Mouse (Mus musculus) layer of hippocampus, adult 9-11 months (tissue): ENCODE measurements around the gene Ccdc85b.
A peak's percentile ranks its signal among the peaks of the same experiment; 100 is the strongest.
"Not testable (repeated sequence)": the region's sequence is repeated elsewhere in the genome, so short reads cannot be mapped to it uniquely, and the experiment has no call there.

Experiments
- DNase-seq: peaks from one replicate; pipeline ENCODE4 v3.0.0; 2022

Ccdc85b gene

DNA sequence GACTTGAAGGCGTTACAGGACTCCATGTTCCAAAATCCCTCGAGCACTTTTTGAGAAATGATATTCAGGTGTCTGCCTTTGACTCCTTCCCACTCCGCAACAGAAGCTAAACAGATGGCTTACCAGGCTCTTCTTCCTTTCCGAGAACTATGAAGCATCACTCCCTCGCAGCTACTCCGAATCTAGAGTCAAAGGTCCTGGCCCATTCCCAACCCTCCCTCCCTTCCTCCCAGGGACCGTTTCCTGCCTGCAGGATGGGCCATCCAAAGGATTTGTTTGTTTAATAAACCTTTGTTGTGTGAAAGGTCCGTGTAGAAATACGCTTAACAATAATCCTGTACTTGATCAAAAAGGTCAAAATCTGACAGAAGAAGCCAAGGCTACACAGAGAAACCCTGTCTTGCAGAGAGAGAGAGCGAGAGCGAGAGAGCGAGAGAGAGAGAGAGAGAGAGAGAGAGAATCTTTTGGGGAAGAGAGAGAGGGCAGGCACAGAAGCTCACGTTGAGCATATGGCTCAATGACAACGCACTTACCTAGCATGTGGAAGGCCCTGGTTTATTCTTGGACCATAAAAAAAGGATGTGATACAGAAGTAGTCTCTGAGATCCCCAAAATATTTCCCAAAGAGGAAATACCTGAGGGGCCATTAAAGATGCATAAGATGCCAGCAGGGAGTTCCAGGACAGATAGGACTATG, at the start of gene Ccdc85b:
Ccdc85b (minus strand) TSS at position 149 of the 697 bp plus-strand sequence.
- no peak for DNase-seq

DNA sequence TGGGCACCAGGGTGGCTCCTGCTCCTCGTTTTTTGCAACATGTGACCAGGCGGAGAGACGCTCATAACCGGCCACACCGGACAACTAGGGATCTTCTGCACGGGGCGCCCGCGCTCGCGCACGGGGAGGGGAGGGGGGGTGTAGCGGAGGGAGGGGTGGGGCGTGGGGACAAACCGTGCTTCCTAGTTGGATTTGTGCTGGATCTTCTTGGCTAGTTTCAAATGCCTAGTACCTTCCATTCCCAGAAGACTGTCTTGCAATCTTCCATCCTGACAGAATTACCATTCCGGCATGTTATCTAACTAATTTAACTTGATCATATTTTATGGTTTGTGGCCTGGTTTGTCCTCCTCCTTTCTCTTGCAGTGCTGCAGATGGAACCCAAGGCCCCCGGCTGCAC, 46.0 kb upstream of the Ccdc85b start, which contains the start of gene 1700020D05Rik:
1700020D05Rik (minus strand) TSS at position 101 of the 400 bp plus-strand sequence.
- DNase-seq, result no peak

DNA sequence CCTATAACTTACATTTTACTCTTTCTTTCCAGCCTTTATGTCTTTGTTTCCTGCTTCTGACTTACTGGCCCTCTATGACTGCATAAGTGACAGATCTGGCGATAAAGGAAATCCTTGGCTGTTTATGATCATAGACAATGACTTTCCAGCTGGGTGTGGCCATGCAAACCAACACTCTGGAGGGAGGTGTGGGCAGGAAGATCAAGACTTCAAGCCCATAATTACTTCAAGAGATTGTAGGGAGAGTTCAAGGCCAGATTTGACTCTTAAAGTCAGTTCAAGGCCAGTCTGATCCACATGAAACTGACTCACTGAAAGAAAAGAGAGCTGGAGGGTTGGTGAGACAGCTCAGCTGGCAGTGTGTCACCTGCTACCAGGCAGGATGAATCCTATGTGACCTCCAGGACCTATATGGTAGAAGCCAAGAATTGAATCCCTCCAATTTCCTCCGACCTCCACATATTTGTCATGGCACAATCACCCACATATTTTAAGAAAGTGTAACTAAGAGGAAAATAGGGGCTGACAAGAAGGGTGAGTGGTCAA, 42.7 kb upstream of the Ccdc85b start:
- DNase-seq, result no peak

DNA sequence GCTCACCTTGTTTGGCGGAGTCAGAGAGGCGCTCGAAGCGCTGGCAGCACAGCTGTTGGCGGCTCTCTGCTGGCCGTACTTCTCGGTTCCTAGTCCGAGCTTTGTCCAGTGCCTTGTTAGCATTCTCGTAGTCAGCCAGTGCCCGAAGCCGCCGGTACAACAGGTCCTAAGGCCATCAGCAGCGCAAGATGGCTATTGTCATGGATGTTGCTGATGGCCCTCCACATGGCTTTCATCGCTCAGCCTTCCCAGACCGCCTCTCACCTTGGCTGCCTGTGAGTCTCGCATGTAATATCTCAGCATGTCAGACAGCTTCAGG, 38.3 kb upstream of the Ccdc85b start:
- no peak for DNase-seq

DNA sequence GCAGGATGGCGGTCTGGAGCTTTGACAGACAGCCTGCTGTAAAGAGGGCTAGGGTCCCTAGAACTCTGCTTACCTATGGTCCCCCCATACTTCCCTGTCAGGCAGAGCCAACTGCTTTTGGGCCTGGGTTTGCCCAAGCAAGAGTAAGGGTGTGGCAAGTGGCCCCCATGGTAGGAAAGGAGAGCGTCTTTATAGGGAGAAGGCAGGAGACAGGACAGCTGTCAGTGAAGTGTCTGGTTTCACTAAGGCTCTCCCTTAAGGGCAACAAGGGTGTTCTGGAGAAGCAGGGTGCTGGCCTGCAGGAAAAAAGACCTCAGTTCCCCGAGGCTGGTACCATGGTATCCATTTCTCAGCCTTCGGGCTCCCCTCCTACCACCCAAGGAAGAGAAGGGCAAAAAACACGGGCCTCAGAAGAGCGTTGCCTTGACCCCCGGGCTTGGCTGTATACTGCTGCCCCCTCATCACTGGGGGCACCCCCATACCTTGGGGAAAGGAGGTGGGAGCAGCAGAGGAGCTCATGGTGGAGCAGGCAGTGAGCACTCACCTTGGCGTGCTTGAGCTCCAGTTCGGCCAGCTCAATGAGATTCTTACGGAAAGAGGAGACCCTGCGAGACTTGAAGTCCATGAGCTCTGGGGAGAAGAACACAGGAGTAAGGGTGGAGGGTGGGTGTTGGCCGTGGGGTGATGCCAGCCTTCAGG, 37.8 kb upstream of the Ccdc85b start:
- no peak for DNase-seq

DNA sequence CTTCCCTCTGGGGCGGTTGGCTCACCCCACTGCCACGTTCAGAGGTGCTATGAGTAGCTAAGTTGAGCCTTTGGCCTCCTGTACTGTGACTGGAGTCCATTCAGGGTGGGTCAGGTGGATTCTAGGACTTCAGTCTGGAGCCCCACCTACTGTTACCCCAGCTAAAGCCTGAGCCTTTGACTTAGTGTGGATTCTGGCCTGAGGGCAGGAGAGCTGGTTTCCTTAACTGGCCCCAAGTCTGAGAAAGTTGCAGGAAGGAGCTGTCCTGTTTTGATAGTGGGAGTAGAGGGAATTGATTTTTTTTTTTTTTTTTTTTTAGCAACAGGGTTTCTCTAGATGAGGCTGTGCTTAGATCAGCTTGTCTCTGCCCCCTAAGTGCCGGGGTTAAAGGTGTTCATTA, 36.6 kb upstream of the Ccdc85b start:
- no peak for DNase-seq

DNA sequence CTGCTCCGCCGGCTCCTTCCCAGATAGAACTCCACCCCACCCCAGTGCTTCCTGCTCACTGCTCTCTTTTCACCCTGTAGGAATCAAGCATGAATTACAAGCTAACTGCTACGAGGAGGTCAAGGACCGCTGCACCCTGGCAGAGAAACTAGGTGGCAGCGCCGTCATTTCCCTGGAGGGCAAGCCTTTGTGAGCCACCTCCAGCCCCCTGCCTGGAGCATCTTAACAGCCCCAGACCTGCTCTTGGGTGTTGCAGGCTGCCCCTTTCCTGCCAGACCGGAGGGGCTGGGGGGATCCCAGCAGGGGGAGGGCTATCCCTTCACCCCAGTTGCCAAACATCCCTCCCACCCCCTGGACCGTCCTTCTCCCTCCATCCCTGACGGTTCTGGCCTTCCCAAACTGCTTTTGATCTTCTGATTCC, 35.6 kb upstream of the Ccdc85b start:
- not testable (repeated sequence) for DNase-seq

DNA sequence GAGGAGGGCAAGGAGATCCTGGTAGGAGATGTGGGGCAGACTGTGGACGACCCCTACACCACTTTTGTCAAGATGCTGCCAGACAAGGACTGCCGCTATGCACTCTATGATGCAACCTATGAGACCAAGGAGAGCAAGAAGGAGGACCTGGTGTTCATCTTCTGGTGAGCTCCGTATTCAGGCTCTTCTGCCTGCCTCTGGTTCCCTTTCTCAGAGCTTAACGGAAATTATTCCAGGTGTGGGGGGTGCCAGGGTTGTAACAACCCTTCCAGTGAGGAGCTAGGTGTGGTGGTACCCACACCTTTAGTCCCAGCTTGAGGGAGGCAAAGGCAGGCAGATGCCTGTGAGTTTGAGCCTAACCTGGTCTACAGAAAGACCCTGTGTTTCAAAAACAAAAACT, 34.9 kb upstream of the Ccdc85b start:
- no peak for DNase-seq

DNA sequence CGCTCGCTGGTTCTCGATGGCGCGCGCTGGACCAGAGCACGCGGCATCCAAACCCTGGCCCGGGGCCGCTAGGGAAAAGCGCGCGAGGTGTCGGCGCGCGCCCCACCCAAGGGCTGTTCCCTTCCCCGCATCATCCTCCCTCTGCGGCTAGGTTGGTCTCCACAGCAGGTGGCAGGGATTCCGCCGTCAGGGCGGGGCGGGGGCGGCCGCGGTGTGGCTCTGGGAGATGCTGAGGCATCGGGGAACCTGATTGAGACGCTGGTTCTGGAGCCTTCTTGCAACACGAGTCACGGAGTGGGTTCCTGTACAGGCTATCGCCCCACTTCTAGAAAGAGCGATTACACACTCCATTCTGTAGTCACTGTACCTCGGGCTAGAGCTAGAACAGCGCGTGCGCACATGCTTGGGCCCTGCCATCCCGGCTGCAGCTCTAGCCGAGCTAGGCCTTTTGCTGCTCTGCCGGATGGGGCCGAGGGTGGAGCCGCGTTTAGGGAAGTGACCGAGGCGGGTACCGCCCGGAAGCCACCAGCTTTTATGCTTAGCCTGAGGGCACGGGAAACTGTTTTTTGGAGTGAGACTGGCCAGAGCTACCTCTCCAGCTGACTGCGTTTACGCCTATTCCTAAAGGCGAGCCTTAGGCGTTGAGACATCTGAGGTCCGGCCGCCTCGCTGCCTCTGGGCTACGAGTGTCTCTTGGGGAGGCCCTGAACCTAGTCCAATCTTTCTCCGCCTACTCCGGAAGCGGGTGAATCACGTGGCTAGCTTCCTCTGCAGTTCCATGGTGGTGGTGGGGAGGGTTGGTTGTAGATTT, 33.4 kb upstream of the Ccdc85b start:
- peak; percentile 87 for DNase-seq

DNA sequence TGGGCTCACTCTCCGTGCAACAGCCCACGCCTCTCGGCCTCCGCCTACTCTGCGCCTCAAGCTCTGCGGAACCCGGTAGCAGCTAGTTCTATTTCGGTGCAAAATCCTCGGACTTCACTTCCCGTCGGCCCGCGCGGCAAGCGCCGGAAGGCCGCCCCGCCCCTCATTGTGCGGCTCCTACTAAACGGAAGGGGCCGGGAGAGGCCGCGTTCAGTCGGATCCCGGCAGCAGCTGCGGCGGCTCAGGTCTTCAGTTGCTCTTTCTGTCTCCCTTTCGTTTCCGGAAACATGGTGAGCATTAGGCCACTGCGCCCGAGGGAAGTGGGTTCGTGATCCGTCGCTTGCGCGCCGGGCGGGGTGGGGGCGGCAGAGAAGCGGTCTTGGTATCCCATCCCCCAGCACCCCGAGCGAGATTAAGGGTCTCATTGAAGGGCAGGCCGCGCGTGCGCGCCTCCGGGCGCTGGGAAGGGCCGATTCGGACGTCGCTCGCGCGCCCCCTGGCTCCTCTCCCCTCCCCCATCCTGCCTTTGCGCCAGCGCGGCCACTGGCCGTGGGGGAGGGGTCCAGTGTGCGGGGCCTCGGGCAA, 32.7 kb upstream of the Ccdc85b start, which contains the start of gene Cfl1:
Cfl1 (plus strand) TSS at position 143 of the 585 bp plus-strand sequence.
- DNase-seq, result peak; percentile 96

DNA sequence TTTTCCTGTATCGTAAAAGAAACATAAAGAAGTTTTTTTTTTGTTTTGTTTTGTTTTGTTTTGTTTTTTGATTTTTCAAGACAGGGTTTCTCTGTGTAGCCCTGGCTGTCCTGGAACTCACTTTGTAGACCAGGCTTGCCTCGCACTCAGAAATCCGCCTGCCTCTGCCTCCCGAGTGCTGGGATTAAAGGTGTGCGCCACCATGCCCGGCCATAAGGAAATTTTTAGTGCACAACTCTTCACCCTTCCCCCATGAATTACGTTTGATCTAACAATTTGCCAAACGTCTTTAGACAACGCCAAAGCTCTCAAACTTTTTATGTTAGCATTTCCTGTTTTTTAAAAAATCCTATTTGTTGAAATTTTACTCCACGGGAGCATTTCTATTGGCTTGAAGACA, 32.0 kb upstream of the Ccdc85b start:
- not testable (repeated sequence) for DNase-seq

DNA sequence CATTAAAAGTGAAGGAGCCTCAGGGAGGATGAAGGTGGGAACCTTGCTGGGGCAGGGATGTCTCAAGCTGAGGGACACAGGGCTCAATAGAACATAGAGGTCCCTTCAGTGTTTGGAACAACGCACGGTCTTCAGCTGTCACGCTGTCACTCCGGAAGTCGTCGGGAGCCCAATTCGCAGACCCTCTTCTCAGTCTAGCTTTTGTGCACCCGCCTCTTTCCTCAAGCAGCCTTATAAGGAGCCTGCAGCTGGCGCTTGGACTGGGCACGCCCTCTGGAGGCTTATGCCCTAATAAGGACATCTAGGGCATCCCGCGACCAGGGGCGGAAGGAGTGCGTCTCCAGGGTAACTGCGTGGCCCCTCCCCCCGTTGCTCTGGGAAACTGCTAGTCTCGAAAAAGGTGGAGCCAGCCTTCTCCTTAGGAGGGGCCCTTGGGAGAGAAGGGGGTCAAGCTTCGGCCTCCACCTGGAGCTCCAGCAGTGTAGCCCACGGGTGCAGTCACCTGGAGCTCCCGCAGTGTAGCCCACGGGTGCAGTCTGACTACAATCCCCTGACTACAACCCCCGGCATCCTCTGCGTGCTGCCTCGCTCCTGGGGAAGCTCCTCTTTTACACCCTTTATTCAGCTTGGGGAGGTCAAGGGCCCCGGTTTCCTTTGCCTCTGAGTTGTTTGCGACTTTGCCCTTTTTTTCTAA, 31.3 kb upstream of the Ccdc85b start:
- peak; percentile 99 for DNase-seq

DNA sequence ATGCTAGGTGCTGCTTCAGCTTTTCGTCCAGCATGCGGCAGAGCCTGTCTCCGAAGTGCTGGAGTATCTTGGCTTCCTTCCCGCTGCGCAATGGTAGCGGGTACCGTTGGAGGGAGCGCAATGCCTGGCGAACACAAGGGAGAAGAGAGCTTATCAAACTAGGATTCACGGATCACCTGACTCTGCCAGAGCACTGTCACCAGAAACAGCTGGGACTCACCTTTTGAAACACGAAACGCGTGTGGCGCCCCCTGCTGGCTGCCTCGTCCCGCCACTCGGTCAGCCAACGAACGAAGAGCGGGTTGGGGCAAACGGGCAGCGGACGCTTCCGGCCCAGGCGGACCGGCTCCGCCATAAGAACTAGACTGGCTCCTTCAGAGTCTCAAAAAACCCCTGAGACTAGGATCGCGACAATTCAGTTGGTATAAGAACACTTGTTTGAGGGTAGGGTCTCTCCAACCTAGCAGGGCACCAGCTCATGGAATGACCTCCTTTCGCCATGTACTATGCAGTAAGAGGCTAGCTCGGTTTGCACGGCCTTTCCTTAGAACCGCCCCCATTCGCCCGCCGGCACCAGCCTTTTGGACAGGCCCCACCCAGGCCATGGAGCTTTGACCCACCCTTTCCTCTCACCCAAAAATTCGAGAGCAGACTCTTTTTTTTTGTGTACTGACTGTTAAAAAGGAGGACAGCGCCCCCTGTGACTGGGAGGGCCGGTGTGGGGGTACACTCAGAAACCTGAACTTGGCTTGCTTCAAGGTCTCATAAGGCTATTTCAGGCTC, 30.3 kb upstream of the Ccdc85b start, which contains the start of gene Mus81:
Mus81 (minus strand) TSS at position 635 of the 783 bp plus-strand sequence.
- DNase-seq, result peak; percentile 95

DNA sequence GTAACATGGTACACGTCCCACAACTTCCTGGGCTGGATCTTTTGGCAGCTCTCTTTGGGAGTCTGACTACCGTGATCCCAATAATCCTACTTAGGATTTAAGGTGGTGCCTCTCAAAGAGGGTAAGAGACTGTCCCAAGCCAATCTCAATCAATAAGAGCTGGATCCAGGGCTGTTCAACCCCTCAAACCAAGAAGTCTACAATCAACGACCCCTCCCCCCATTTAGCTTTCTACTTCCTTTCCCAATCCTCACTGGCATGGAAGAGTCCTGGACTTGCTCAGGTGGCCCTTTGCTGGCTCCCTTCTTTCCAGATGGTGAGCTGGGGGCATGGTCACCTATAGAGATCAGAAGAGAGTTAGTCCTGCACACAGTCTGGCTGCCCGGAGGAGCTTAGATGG, 29.1 kb upstream of the Ccdc85b start:
- no peak for DNase-seq

DNA sequence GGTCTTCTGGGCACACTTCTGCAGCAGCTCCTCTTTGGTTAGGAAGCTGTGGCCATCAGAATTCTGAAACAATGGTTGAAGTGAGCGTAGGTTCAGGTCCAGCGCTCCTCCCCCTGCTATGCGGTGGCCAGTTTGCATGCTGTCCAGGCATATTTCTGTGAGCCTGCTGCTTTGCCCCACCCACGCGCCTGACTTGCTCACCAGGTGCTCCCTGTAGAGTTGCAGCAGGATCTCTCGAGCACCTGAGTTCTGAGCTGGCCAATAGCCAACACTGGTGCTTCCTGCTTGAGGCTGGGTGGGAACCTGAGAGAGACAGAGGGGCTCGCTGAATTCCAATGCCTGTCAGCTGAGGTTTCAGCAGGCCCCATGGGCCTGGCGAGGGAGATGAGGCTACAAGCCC, 28.6 kb upstream of the Ccdc85b start:
- peak; percentile 52 for DNase-seq

DNA sequence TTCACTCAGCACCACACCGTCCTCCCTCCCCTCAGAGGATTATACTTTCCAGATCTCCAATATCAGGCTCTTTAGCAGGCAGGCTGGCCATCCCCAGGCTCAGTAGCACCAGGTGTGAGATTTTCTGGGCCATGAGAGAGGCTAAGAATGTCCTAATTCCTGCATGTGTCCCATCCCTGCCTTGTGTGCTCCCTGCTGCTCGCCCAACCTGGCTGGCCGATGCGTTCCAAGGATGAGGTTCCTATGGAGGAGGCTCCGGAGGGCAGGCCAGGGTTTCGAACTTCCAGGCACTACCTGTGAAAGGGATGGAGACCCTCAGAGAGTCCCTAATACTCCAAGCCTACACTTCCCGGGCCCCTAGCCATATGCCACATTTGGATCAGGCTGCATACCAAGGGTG, 28.1 kb upstream of the Ccdc85b start:
- DNase-seq, result no peak

DNA sequence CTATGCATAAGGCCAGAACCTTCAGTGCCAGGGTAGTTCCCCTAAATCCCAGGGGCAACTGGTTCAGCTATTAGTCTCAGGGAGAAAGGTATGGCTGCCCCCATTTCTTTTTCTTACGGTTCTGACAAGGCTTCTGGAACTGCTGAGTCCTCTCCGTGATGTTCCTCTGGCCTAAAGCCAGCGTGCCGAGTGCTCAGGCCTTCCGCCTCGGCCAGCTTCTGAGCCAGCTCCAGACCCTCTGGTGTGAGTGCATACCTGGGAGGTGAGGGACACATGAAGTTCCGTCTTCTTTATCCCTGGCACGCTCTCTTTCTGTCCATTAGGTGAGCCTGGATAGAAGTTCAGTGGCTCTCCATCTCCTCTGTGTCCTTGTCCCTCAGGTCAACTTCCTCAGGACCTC, 27.7 kb upstream of the Ccdc85b start:
- DNase-seq, result no peak

DNA sequence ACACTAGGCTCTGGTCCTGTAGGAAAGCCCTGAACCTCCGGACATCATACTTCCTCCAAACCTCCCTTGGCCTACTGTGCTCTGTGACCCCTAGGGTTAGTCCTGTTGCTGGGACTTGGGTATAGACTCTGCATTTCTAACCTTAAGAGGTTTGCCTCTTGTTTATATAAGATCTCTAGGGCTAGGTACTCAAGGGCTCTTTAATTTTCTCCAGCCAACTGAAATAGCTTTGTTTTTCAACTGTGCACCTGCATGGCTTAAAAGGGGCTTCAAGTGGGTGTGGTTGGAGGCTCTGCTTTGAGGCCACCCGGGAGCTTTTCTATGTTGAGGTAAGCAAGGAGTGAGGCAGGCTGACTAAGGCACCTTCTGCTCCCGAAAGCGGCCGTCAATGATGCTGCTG, 26.8 kb upstream of the Ccdc85b start:
- no peak for DNase-seq

DNA sequence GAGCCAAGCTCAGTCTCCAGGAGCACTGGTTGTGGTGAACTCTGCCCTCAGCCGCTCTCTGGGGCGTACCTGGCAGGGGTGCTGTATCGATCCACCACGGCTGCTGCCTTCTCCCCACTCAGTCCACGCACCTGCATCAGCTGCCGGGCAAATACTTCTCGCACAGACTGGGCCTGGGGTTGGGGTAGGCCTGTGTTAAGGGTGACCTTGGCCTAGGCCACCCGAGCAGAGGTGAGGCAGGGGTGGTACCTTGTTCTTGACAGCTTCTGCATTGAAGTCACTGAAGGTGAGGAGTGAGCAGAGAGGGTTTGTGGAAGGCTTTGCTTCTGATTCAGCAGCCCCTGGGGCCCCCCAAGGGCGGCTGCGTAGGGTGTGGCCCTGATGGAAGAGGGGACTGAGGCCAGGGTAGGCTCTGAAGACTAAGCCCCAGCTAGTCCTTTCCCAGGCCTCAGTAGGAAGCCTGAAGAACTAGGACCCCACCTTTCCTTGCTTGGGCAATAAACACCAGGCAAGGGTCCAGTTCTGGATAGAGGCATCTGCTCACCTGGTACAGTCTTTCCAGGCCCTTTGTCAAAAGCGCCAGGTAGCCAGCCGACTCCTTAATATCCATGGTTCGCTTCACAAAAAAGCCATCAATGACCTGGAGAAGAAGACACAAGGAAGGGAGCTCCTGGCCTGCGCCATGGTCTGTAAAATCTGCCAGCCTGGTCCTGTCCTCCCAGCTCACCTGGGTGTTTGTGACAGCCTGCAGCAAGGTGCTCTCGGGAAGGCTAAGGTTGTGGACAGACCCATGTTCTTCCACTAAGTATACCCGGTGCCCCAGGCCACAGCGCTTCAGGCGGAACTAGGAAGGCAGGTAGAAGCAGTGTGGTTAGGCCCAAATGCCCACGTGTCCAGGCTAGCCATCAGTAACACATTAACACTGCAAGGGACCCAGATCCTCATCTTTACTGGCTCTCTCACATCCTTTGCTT, 26.0 kb upstream of the Ccdc85b start:
- no peak for DNase-seq

DNA sequence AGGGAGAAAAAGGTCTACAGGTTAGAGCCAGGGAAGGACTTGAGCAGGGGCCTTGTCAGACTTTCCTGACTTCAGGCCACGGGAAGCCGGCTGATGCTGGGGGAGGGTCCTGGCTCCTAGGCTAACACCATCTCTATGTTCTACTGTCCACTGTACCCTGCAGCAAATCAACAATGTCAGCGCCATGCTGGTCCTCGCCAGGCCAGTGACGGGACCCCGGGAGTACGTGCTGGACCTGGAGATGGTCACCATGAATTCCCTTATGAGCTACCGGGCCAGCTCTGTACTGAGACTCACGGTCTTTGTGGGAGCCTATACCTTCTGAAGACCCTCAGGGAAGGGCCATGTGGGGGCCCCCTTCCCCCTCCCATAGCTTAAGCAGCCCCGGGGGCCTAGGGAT, 23.7 kb upstream of the Ccdc85b start:
- no peak for DNase-seq
